Mouse (Mus musculus) kidney, embryonic 14.5 days (tissue): ENCODE measurements around the gene Mrm2. TPM values are rescaled to one million over a fixed set of nuclear protein-coding genes. Genes with fewer than 3 reads are reported as not detected.

Experiments
- ATAC-seq: fragments of 200-750 bp; cut with Nextera tagmentation; 2 replicates; pipeline ENCODE4 v1.8.0; 2017; ENCODE audit warnings: moderate number of reproducible peaks, mild to moderate bottlenecking, moderate TSS enrichment, moderate library complexity; ENCODE audit not compliant: low FRiP score, low TSS enrichment
- H3K27ac ChIP-seq: fragments of 300-500 bp; sonication (generic); 2 replicates; pipeline ENCODE4 v1.5.1; 2014; ENCODE audit warnings: low read depth, mild to moderate bottlenecking, low read length, moderate library complexity, mixed read lengths
- H3K27me3 ChIP-seq: fragments of 300-500 bp; sonication (generic); 2 replicates; pipeline ENCODE4 v1.6.1; 2014; ENCODE audit warnings: mild to moderate bottlenecking, low read length; ENCODE audit not compliant: control insufficient read depth, insufficient read depth
- H3K36me3 ChIP-seq: fragments of 300-500 bp; sonication (generic); 2 replicates; pipeline ENCODE4 v1.6.1; 2014; ENCODE audit warnings: low read length, mixed read lengths; ENCODE audit not compliant: control insufficient read depth, insufficient read depth
- H3K4me1 ChIP-seq: fragments of 300-500 bp; sonication (generic); 2 replicates; pipeline ENCODE4 v1.6.1; 2014; ENCODE audit warnings: low read length, mixed read lengths; ENCODE audit not compliant: control insufficient read depth, insufficient read depth
- H3K4me2 ChIP-seq: fragments of 300-500 bp; sonication (generic); replicated peaks from 2 replicates; pipeline ENCODE4 v1.6.1; 2014; ENCODE audit warnings: low read depth, mild to moderate bottlenecking, low read length
- H3K4me3 ChIP-seq: fragments of 300-500 bp; sonication (generic); 2 replicates; pipeline ENCODE4 v1.5.1; 2014; ENCODE audit warnings: mild to moderate bottlenecking, low read length
- H3K9ac ChIP-seq: fragments of 300-500 bp; sonication (generic); 2 replicates; pipeline ENCODE4 v1.6.1; 2014; ENCODE audit warnings: low read depth, mild to moderate bottlenecking, low read length, moderate library complexity
- H3K9me3 ChIP-seq: fragments of 300-500 bp; sonication (generic); 2 replicates; pipeline ENCODE4 v1.6.1; 2016; ENCODE audit warnings: low read length; ENCODE audit not compliant: control insufficient read depth
- WGBS: fragments of 180-500 bp; shearing (Covaris S2); extraction: QIAGEN DNeasy Blood & Tissue Kit; methylation state at CpG from one replicate; pipeline ENCODE4 v1.1.7; 2014; 5-methylcytosine and 5-hydroxymethylcytosine counted together
- polyA plus RNA-seq: library from polyadenylated mRNA; unstranded; fragments of >200 nt; fragmentation: Nextera tagmentation; extraction: Ambion mirVana; gene quantifications from 2 replicates; pipeline ENCODE4 v1.2.1, GENCODE M21; 2014

Mrm2 gene
- polyA plus RNA-seq, 1 experiment from 2014 or later = 19.5 TPM

DNA sequence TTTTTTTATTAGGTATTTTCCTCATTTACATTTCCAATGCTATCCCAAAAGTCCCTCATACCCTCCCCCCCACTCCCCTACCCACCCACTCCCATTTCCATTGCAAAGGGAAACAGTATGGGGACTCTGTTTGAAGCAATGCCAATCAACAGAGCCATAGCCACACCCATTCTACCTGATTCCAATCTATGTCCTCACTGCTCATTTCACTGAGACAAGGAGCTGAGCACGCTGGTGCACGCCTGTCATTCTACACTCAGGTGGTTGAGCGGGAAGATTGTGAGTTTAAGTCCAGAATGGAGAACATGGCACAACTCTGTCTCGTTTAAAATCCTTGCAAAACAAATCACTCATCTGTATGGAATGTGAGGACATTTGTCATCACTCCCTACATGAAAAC is 821 bp upstream of the Mrm2 start:
- H3K27ac ChIP-seq = no peak overlapping the region
- WGBS = 59% methylated on average over 4 of the region's 4 CpGs
- H3K9ac ChIP-seq = no peak overlapping the region
- H3K4me1 ChIP-seq = peaks cover 6% of the 10 kb centered on the region; the same call in 1 of the 2 replicates
- peak overlapping the region; percentile 87 for H3K4me2 ChIP-seq
- no peaks in the 10 kb centered on the region for H3K27me3 ChIP-seq
- H3K9me3 ChIP-seq = no peaks in the 10 kb centered on the region
- ATAC-seq = no peak
- peaks cover 14% of the 10 kb centered on the region for H3K36me3 ChIP-seq
- H3K4me3 ChIP-seq = no peak overlapping the region; the same call in 1 of the 2 replicates

DNA sequence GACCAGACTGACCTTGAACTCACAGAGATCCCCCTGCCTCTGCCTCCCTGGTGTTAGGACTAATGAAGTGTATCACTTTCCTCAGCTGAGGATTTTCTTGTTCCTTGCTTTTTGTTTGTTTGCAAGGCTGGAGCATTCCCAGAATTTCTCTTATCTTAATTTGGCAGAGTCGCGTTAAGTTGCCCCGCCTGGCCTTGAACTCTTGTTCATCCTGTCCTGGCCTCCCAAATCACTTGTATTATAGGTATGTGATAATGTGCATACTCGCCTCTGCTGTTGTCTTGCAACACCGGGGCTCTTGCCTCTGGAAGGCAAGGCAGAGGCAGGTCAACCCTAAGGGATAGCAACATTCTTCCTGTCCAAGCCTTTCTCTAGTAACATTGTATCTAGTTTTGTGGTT is 7.6 kb downstream of the Mrm2 start:
- H3K36me3 ChIP-seq = peaks cover 12% of the 10 kb centered on the region
- WGBS = 91% methylated on average over 5 of the region's 5 CpGs
- no peaks in the 10 kb centered on the region for H3K27me3 ChIP-seq
- no peak overlapping the region for H3K9ac ChIP-seq
- H3K4me3 ChIP-seq = no peak overlapping the region
- no peak for ATAC-seq
- no peaks in the 10 kb centered on the region for H3K9me3 ChIP-seq
- peaks cover 4% of the 10 kb centered on the region; the same call in 1 of the 2 replicates for H3K4me1 ChIP-seq
- no peak overlapping the region for H3K4me2 ChIP-seq
- H3K27ac ChIP-seq = no peak overlapping the region

DNA sequence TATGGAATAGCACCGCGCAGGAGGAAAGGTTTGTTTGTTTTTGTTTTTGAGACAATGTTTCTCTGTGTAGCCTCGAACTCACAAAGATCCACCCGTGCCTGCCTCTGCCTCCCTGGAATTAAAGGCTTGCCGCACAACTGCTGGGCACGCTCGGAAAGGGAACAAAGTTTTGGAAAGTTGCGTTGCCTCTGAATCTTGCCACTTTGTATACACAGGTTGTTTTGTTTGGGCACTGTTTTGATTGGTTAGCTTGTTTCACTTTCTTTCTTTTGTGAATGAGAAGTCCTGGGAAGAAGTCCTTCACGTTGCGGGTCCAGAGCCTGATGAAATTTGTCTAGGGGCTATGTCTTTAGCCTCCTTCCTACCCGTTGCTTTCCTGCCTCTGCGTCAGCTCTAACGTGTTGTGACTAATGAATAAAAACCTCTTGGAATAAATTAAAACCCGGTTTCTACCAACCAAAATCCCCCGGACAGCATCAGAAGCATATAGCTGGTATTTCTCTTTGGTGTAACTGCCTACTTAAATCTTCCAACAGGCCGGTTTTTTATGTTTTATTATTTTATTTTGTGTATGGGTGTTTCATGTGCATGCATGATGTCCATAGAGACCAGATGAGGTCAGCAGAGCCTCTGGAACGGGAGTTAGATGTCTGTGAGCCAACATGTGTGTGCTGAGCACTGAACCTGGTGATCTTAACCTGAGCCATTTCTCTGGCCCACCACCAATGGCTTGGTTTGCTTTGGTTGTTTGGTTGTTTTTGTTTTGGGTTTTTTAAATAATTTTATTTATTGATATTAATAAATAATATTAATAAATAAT is 9.7 kb downstream of the Mrm2 start:
- H3K9me3 ChIP-seq = no peaks in the 10 kb centered on the region
- WGBS = 2% methylated on average over 17 of the region's 17 CpGs
- no peaks in the 10 kb centered on the region for H3K27me3 ChIP-seq
- peak overlapping the region; percentile 98 for H3K9ac ChIP-seq
- H3K4me2 ChIP-seq = peak overlapping the region; percentile 70
- peak overlapping the region; percentile 69 for H3K27ac ChIP-seq
- H3K4me3 ChIP-seq = peak overlapping the region; percentile 95
- H3K4me1 ChIP-seq = peaks cover 4% of the 10 kb centered on the region; the same call in 1 of the 2 replicates
- no peaks in the 10 kb centered on the region; the same call in 1 of the 2 replicates for H3K36me3 ChIP-seq
- ATAC-seq = no peak; the same call in 1 of the 2 replicates

DNA sequence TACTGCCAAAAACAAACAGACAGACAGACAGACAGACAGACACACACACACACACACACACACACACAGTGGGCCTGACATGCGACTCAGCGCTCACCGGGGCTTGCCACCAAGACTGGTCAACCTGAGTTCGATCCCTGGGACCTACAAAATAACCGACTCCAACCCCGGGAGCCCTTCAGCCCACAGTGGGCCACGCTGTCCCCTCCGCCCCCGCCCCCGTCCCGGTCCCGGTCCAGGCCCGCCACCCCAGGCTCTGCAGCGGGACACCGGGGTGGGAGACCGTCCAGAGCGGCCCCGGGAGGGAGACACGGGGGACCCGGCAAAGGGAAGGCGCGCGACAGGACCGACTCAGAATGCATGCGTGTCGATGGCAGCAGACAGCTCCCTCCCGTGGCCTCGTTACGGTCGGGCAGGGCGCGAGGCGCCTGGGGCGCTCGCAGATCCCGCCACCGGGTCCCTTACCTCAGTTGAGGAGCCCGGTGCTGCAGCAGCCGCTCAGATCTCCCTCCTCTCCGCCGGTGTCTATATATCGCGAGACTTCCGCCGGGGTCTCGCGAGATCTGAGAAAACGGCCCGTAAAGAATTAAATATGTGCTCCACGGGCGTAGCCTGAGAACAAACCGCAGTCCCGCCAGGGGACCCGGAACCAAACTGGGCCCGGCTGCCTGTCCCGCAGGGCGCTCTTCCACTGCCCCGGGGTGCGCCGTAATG is 10.5 kb downstream of the Mrm2 start, which contains the start of the genes Mad1l1 and Nudt1:
Mad1l1 (minus strand) TSS at position 511 of the 714 bp plus-strand sequence.
Nudt1 (plus strand) TSS at position 615 of the 714 bp plus-strand sequence.
- H3K4me3 ChIP-seq = peak within 1 kb of the TSS; percentile 95
- ATAC-seq = peak; percentile 92
- WGBS = under 1% methylated on average over 60 of the region's 60 CpGs

DNA sequence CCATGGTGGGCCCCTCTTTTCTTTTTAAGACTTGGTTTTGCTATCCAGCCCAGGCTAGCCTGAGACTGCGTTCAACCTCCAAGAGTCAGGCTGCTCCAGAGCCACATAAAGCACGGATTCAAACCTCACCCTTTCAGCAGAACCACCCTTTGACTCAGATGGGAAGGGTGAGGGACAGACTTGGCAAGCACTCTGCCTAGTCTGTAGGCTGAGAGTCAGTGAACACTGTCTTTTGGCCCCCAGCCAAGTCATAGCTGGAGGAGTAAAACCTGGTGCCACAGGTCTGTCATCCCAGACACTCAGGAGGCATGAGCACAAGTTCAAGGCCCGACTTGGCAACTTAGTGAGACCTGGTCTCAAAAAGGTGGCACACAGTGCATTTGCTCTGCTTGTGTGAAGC is 15.0 kb downstream of the Mrm2 start:
- H3K4me3 ChIP-seq = no peak overlapping the region
- no peak overlapping the region for H3K27ac ChIP-seq
- H3K4me1 ChIP-seq = peaks cover 4% of the 10 kb centered on the region; the same call in 1 of the 2 replicates
- H3K9ac ChIP-seq = no peak overlapping the region
- WGBS = 81% methylated on average over 3 of the region's 3 CpGs
- no peaks in the 10 kb centered on the region for H3K9me3 ChIP-seq
- H3K4me2 ChIP-seq = no peak overlapping the region
- H3K27me3 ChIP-seq = no peaks in the 10 kb centered on the region
- H3K36me3 ChIP-seq = peaks cover 29% of the 10 kb centered on the region
- no peak for ATAC-seq

More for the DNA sequence above, 10.5 kb downstream of the Mrm2 start, which contains the start of the genes Mad1l1 and Nudt1:
- H3K4me2 ChIP-seq = peak within 1 kb of the TSS; percentile 70
- peak within 1 kb of the TSS; percentile 69 for H3K27ac ChIP-seq
- peak within 1 kb of the TSS; percentile 98 for H3K9ac ChIP-seq
- no peaks in the 10 kb centered on the region for H3K9me3 ChIP-seq
- no peaks in the 10 kb centered on the region for H3K27me3 ChIP-seq
- H3K36me3 ChIP-seq = no peaks in the 10 kb centered on the region; the same call in 1 of the 2 replicates
- peaks cover 4% of the 10 kb centered on the region; the same call in 1 of the 2 replicates for H3K4me1 ChIP-seq

DNA sequence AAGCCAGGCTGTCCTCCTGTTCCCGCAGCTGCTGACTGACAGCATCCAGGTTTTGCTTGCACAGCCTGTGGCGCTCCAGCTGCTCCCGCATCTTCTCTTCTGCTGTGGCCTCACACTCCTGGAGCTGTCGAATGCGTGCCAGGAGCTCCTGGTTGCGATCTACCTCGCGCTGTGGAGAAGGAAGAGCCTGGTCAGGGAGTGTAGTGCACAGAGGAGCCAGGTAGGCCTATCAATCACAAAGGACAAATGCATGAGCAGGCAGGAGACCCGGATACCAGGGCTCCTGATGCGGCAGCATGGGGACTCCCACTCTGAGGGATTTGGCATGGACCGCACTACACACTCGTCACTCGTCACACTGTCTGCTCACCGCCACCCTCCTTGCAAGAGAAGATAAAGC is 24.1 kb downstream of the Mrm2 start:
- H3K27me3 ChIP-seq = no peaks in the 10 kb centered on the region
- H3K4me2 ChIP-seq = no peak overlapping the region
- WGBS = 95% methylated on average over 14 of the region's 14 CpGs
- peaks cover 80% of the 10 kb centered on the region for H3K36me3 ChIP-seq
- H3K27ac ChIP-seq = no peak overlapping the region
- no peaks in the 10 kb centered on the region for H3K4me1 ChIP-seq
- H3K4me3 ChIP-seq = no peak overlapping the region
- no peak overlapping the region for H3K9ac ChIP-seq
- H3K9me3 ChIP-seq = no peaks in the 10 kb centered on the region
- ATAC-seq = no peak

DNA sequence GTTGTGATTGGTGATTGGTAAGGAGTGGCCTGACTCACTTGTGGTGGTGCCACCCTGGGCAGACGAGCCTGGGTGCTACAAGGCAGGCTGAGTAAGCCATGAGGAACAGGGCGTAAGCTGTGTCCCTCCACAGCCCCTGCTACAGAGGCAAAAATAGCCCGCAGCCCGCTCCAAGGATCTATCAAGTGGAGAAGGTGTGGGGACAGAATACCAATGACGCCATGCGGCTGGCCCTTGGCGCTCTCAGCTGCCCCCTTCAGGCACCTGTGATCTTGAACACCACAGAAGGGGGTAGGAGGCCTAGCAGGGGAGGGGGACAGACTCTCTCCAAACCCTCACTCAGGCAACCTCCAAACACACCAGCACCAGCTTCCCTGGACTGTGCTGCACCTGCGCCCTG is 25.7 kb downstream of the Mrm2 start:
- peaks cover 80% of the 10 kb centered on the region for H3K36me3 ChIP-seq
- WGBS = 88% methylated on average over 8 of the region's 8 CpGs

DNA sequence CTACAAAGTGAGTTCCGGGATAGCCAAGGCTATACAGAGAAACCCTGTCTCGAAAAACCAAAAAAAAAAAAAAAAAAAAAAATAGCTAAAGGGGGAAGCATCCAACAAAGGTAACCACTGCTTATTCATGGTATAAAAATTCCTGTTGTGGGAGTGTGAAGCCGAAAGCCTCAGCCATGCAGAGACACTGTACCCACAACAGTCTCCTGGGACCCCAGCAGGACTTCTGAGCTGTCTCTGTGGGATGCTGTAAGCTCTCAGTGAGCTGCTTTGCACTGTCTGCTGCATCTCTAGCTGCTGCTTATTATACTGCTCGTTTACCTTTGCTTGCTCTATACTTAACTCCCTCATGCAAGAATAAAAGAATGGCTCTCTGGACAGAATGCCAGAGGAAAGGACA is 33.4 kb downstream of the Mrm2 start:
- Histone ChIP-seq H3K27ac (no peak overlapping the region), H3K9me3 (no peaks in the 10 kb centered on the region), H3K36me3 (peaks cover 66% of the 10 kb centered on the region), H3K4me3 (no peak overlapping the region), H3K27me3 (no peaks in the 10 kb centered on the region), H3K9ac (no peak overlapping the region), H3K4me1 (no peaks in the 10 kb centered on the region), H3K4me2 (no peak overlapping the region)
- 95% methylated on average over 4 of the region's 4 CpGs for WGBS
- ATAC-seq = no peak

More for the DNA sequence above, 25.7 kb downstream of the Mrm2 start:
- Histone ChIP-seq H3K27ac (no peak overlapping the region), H3K4me2 (no peak overlapping the region), H3K4me1 (no peaks in the 10 kb centered on the region), H3K9me3 (no peaks in the 10 kb centered on the region), H3K27me3 (no peaks in the 10 kb centered on the region), H3K4me3 (no peak overlapping the region), H3K9ac (no peak overlapping the region)
- no peak for ATAC-seq
